Mouse (Mus musculus): ENCODE data around the gene Gnb4.

The Gnb4 gene

GRCm38 (mm10) chr3:32616331-32617052 lies at the start of gene Gnb4:
TSS of gene Gnb4 (minus strand) at chr3:32616585.
- DNase-seq (ENCODE audit: extremely low read depth, low read depth) = no peak

DNA sequence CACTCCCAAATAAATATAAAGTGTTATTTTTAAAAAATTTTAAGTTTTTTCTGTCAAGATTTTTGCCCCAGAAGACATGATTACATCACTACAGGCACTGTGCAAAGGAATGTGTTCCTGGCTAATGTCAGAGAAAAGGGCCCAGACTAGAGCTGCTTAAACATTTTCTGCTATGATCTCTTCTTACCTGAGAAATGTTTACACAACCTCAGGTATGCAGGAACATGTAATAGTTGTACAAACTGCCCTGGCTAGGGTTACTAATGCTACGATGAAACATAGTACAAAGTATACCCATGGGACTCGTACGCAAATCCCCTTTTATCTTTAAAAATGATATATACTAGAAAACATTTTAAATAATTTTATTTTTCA lies 45.2 kb upstream of the Gnb4 start:
- no peak for DNase-seq (ENCODE audit: extremely low read depth, low read depth)

DNA sequence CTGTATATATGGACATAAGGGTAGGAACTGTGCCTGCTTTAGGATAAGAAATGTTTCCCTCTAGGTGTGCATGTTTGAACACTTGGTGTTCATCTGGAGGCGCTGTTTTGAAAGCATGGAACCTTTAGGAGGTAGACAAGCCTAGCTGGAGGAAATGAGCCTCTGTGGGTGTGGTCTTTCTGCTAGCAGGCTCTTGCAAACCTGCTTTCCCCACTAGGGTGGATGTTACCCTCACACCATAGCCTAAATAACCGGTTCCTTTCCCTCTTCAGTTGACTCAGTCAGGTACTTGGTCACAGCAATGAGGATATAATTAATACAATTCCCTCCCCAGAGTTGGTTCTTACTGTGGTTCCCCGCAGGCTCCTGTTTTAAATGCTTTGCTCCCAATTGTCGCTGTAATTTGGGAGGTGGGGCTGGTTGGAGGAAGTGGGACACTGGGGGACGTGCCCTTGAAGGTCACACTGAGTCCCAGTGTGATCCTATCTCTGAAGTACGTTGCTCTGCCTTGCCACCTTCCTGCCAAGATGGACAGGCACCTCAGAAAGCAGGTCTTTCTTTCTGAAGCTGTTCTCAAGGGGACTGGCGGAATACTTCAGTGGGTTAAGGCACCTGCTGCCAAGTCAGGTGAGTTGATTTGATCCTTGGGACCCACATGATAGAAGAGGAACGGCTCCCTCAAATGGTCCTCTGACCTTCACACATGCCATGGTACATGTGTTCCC lies 44.6 kb upstream of the Gnb4 start:
- no peak for DNase-seq (ENCODE audit: extremely low read depth, low read depth)

DNA sequence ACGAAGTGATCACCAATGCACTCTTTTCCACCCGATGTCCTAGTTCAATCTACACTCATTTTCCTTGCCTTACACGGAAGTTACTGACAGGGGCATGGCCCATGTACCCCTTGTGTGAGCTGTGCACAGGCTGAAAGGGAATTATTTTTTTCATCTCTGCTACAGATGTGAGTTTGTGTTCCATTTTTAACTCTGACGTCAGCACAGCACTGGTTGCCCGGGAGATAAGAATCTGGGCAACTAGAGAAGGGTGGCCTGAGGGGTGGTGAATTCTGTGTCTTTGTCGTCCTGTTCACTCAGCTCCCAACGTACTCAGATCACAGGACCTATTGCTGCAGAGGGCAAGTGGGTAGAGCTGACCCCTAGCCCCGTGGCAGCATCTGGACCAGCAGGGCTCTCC lies 43.9 kb upstream of the Gnb4 start:
- DNase-seq (ENCODE audit: extremely low read depth, low read depth) = no peak

DNA sequence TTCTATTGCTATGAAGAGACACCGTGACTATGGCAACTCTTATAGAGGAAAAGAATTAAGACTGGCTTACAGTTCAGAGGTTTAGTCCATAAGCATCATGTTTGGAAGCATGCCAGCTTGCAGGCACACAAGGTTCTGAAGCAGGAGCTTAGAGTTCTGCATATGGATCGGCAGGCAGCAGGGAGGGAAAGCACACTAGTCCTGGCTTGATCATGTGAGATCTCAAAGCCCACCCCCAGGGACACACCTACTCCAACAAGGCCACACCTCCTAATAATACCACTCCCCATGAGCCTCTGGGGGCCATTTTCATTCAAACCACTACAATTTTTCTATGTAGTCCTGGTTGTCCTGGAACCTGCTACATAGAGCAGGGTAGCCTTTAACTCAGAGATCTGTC lies 43.1 kb upstream of the Gnb4 start:
- no peak for DNase-seq (ENCODE audit: extremely low read depth, low read depth)

GRCm38 (mm10) chr3:32658821-32659220 lies 42.4 kb upstream of the Gnb4 start:
- no peak for DNase-seq (ENCODE audit: extremely low read depth, low read depth)

DNA sequence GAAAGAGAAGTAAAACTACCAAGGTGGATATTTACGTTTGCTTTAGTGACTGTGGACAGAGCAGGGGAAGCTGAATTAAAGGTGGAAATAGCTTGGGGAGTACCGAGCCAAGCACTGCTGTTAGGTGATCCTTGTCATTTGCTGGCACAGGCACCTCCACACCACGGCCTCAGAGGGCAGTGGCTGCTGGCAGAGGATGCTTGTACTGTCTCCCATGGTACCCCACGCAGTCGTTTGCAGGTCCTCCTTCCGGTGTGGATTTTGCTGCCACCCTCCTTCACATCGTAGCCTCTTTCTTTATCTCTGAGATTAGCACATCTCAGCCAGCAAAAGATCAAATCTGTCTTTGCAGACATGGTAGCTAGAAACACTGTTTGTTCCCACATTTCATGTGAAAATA lies 42.0 kb upstream of the Gnb4 start:
- no peak for DNase-seq (ENCODE audit: extremely low read depth, low read depth)

DNA sequence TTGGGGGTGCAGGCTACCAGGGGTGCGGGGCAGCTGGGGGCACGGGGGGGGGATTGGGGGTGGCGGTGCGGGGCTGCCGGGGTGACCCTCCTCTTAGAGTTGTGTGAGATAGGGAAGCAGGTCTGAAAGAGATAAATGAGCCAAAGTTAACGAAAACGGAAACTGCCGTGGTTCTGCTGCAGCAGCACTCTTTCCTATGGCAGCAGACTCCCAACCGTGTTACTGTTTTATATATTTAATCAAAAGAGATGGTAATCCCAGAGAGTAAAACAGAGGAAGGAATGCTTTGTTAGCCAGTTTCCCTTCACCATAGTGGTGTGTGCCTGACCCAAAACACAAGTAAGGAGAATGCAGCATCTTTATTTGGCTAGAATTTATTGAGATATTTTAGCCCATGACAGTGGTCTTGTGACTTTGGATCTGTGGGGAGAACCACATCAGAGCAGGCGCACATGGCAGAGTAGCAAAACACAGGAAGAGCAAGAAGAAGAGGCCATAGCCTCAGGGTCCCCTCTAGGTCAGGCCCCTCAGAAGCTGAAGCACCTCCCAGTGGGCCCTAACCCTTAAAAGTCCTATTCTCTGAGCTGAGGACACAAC lies 40.1 kb upstream of the Gnb4 start:
- DNase-seq (ENCODE audit: extremely low read depth, low read depth) = no peak

GRCm38 (mm10) chr3:32655994-32656393 lies 39.6 kb upstream of the Gnb4 start:
- no peak for DNase-seq (ENCODE audit: extremely low read depth, low read depth)

DNA sequence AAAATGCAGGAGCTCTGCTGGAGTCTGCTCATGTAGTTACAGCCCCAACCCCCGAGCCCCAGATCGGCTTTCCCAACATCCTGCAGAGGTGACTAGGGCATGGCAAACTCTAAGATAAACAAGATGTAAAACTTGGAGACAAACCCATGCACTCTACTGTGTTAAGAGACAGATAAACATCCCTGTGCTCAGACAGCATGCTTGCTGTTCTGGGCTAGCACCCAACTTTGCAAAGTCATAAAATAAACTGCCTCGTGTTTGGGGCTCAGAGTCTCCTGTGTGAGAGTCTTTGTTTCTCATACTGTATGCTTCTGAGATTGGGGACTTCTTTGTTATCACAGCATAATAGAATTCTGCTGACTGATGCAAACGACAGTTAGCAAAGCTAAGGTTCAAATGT lies 36.4 kb upstream of the Gnb4 start:
- no peak for DNase-seq (ENCODE audit: extremely low read depth, low read depth)

DNA sequence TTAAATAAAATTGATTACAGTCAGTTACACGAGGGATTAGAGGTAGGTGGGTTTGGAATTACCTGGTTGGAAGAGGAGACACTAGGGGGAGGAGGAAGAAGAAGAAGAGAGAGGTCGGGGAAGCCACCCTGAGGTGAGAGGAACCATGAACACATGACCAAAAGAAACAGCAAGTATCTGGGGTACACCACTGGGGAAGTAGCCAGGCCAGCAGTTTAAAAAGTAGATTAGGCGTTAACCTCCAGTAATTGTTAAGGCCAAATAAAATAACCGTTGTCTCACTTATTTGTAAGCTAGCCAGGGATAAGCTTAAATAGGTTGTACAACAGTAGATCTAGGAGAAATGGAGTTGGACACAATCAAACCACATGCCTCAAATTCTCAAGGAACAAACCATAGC lies 32.9 kb upstream of the Gnb4 start:
- DNase-seq (ENCODE audit: extremely low read depth, low read depth) = no peak

- DNase-seq (ENCODE audit: extremely low read depth, low read depth) = no peak
These were observed 30.5 kb upstream of the Gnb4 start for GRCm38 (mm10) chr3:32646918-32647317.

GRCm38 (mm10) chr3:32644751-32645150 lies 28.4 kb upstream of the Gnb4 start:
- no peak for DNase-seq (ENCODE audit: extremely low read depth, low read depth)

- no peak for DNase-seq (ENCODE audit: extremely low read depth, low read depth)
These were observed 25.7 kb upstream of the Gnb4 start for GRCm38 (mm10) chr3:32642116-32642515.

DNA sequence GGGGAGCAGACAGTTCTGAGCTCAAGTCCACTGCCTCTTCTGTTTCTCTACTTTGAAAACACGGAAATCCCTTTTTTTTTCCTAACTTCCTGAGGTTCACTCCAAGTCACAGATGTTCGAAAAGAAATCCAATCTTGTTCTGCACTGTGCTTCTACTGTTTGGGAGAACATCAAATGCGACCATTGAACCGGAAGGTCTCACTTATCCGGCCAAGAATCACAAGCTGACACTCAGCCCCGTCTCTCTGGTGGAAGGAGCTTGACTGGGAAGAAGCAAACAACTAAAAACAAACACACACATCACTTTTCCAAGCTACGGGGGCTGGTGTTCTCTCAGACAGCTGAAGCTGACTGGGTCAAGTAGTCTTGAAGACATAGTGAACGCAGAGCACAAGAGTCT lies 21.9 kb upstream of the Gnb4 start:
- DNase-seq (ENCODE audit: extremely low read depth, low read depth) = no peak

DNA sequence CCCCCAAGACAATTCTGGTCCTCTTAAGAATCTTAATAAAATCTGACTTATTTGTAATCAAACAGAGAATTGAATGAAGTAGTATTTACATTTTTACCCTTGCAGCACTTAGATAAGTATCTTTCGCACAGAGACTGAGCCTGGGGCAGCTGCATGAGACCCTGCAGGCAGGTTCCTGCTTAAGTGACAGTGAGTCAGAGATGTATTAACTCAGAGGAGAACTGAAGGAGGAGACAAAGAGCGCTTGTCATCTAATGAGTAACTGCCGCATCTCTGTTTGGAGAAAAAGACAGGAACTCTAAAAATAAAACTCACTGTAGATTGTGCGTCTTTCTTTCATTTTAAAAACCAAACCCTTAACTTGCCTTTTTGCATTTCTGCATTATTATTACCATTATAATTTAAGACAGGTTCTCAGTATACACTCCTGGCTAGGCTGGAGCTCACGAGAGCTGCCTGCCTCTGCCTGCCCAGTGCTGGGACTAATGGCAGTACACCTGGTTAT lies 16.4 kb upstream of the Gnb4 start:
- DNase-seq (ENCODE audit: extremely low read depth, low read depth) = no peak

- no peak for DNase-seq (ENCODE audit: extremely low read depth, low read depth)
These were observed 13.8 kb upstream of the Gnb4 start for GRCm38 (mm10) chr3:32630210-32630609.

DNA sequence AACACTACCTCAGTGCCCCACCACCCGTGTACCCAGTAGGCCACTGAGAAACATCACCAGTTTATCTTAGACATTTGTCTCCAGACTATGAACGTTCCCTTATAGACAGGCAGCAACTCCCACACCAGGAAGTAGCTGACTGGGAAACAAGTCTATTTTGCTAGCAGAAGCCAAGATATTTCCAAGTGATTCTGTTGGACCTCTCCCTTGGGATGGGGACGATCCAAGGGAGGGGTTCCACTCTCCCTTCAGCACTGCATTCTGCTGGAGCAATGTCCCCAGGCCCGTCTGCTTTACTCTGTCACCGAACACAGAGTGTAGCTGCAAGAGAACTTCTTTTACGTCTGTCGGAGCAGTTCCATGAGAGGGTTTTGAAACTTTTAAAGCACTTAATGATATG lies 11.8 kb upstream of the Gnb4 start:
- no peak for DNase-seq (ENCODE audit: extremely low read depth, low read depth)

GRCm38 (mm10) chr3:32622106-32622505 lies 5.7 kb upstream of the Gnb4 start:
- DNase-seq (ENCODE audit: extremely low read depth, low read depth) = peak; percentile 71

DNA sequence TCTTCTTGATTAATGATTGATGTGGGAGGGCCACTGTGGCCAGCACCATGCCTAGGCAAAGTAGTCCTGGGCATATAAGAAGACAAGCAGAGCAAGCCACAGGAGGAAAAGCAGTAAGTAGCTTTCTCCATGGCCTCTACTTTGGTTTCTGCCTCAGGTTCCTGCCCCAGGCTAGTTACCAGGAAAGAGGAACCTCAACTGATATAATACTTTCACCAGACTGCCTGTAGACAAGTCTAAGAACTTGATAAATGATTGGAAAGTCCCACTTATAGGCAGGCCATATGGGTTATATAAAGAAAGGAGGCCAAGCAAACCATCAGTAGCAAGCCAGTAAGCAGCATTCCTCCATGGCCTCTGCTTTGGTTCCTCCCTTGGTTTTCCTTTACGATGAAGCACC lies 5.3 kb upstream of the Gnb4 start:
- peak; percentile 75 for DNase-seq (ENCODE audit: extremely low read depth, low read depth)

DNA sequence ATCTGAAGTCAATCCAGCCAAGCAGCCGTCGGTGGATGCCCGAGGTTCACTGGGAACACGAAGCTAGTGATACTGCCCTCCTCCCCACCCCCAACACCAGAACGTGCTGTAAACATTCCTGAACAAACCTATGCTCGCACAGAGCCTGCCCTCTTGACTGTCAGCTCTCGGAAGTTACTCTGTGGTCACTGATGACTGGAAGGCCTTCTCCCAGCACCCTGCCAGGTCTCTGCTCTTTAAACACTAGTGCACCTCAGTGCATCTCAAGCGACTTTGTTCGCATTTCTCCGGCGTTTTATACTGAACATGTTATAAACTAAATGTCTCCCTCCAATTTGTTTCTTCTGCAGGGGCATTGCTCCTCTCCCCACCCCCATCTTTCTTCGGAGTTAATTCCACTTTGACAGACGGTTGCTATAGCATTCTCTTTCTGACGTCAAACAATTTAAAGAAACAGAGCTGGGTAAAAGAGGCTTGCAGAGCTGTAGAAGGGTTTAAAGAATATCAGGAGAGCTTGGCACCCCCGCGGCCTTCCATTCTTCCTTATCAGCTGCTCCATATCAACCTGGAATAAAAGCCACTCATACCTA lies 763 bp upstream of the Gnb4 start:
- DNase-seq (ENCODE audit: extremely low read depth, low read depth) = no peak

DNA sequence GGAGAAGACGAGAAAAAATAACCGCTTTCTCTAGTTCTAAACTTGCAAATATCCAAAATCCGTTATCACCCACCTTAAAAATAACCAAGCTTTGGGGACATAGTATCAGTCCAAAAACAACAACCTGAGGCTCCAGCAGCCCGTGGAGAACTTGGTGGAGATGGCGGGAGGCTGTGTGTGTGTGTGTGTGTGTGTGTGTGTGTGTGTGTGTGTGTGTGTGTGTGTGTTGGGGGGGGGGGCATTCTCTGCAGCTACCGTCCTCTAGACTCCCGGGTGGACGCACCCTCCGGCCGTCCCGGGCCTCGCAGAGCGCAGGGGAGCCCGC lies 417 bp downstream of the Gnb4 start:
- DNase-seq (ENCODE audit: extremely low read depth, low read depth) = no peak

Measured in MEL-GATA-1-ER (cell line).